Mouse (Mus musculus) kidney, adult 2 months (tissue): ENCODE results near the gene Slc12a8.

Source experiments
- CTCF ChIP-seq: fragments of 200-500 bp; conservative IDR thresholded peaks from 2 replicates; pipeline ENCODE4 v1.5.1; 2011; ENCODE audit warnings: low read depth, mild to moderate bottlenecking, control low read depth, low read length, moderate library complexity, mixed read lengths; ENCODE audit not compliant: insufficient read depth, insufficient read length
- POLR2A ChIP-seq: fragments of 200-500 bp; IDR thresholded peaks from one replicate; pipeline ENCODE4 v1.6.1; 2011; ENCODE audit warnings: low read depth, low read length, control low read depth

GRCm38 (mm10) chr16:33545530-33545929, 28.4 kb downstream of the Slc12a8 start:
- TF ChIP-seq POLR2A (no peak), CTCF (no peak)
